Mouse (Mus musculus): ENCODE results near the gene Tmsb10. TPM values are rescaled to one million over a fixed set of nuclear protein-coding genes. Genes with fewer than 3 reads are reported as not detected.
A peak's percentile ranks its signal among the peaks of the same experiment; 100 is the strongest.

Tmsb10 gene
- 100 to 1,000 TPM; 594 to 750 TPM for total RNA-seq (2021)
- long read RNA-seq, experiment 1, transcript Tmsb10-203 (3 exons, 570 nt) = major isoform, 782 of 1,234 reads
- long read RNA-seq, experiment 1, transcript Tmsb10-202 (2 exons, 690 nt) = minor isoform, 438 of 1,234 reads
- long read RNA-seq, experiment 1, partial matches to known transcripts = 1 of 1,234 reads
- long read RNA-seq, experiment 1, other reads (novel, unspliced or antisense) = 10 of 1,234 reads
- long read RNA-seq, experiment 2, transcript Tmsb10-202 (2 exons, 690 nt) = minor isoform, 153 of 801 reads
- long read RNA-seq, experiment 2, transcript Tmsb10-203 (3 exons, 570 nt) = major isoform, 640 of 801 reads
- long read RNA-seq, experiment 2, partial matches to known transcripts = 0 of 801 reads
- long read RNA-seq, experiment 2, other reads (novel, unspliced or antisense) = 7 of 801 reads

- no peak for DNase-seq (ENCODE audit: low spot score in 2 of 2)
Observed at GRCm38 (mm10) chr6:72958662-72959071, at the start of gene Tmsb10. Gene Tmsb10, minus strand, starts transcription at chr6:72958748.

GRCm38 (mm10) chr6:73003601-73004000, 45.1 kb upstream of the Tmsb10 start:
- DNase-seq (ENCODE audit: low spot score in 2 of 2) = no peak

- DNase-seq (ENCODE audit: low spot score in 2 of 2) = no peak
Observed at GRCm38 (mm10) chr6:73002391-73002790, 43.8 kb upstream of the Tmsb10 start.

GRCm38 (mm10) chr6:72998809-72999208, 40.3 kb upstream of the Tmsb10 start:
- no peak for DNase-seq (ENCODE audit: low spot score in 2 of 2)

GRCm38 (mm10) chr6:72993688-72994082, 35.1 kb upstream of the Tmsb10 start:
- no peak for DNase-seq (ENCODE audit: low spot score in 2 of 2)

- no peak for DNase-seq (ENCODE audit: low spot score in 2 of 2)
Observed at GRCm38 (mm10) chr6:72993054-72993687, 34.6 kb upstream of the Tmsb10 start.

- no peak for DNase-seq (ENCODE audit: low spot score in 2 of 2)
Observed at GRCm38 (mm10) chr6:72990206-72990605, 31.7 kb upstream of the Tmsb10 start.

GRCm38 (mm10) chr6:72989028-72989736, 30.6 kb upstream of the Tmsb10 start:
- no peak for DNase-seq (ENCODE audit: low spot score in 2 of 2)

- no peak for DNase-seq (ENCODE audit: low spot score in 2 of 2)
Observed at GRCm38 (mm10) chr6:72982506-72982905, 24.0 kb upstream of the Tmsb10 start.

- DNase-seq (ENCODE audit: low spot score in 2 of 2) = no peak
Observed at GRCm38 (mm10) chr6:72981851-72982250, 23.3 kb upstream of the Tmsb10 start.

GRCm38 (mm10) chr6:72981124-72981651, 22.6 kb upstream of the Tmsb10 start:
- DNase-seq (ENCODE audit: low spot score in 2 of 2) = no peak

GRCm38 (mm10) chr6:72976866-72977265, 18.3 kb upstream of the Tmsb10 start:
- DNase-seq (ENCODE audit: low spot score in 2 of 2) = no peak

GRCm38 (mm10) chr6:72971074-72971473, 12.5 kb upstream of the Tmsb10 start:
- no peak for DNase-seq (ENCODE audit: low spot score in 2 of 2)

GRCm38 (mm10) chr6:72969787-72970186, 11.2 kb upstream of the Tmsb10 start:
- DNase-seq (ENCODE audit: low spot score in 2 of 2) = no peak

GRCm38 (mm10) chr6:72965199-72965598, 6.7 kb upstream of the Tmsb10 start:
- DNase-seq (ENCODE audit: low spot score in 2 of 2) = no peak

- no peak for DNase-seq (ENCODE audit: low spot score in 2 of 2)
Observed at GRCm38 (mm10) chr6:72962281-72962741, 3.8 kb upstream of the Tmsb10 start.

- no peak for DNase-seq (ENCODE audit: low spot score in 2 of 2)
Observed at GRCm38 (mm10) chr6:72961603-72962002, 3.1 kb upstream of the Tmsb10 start.

- no peak for DNase-seq (ENCODE audit: low spot score in 2 of 2)
Observed at GRCm38 (mm10) chr6:72960675-72961074, 2.1 kb upstream of the Tmsb10 start.

GRCm38 (mm10) chr6:72959175-72959574, 627 bp upstream of the Tmsb10 start:
- no peak for DNase-seq (ENCODE audit: low spot score in 2 of 2)

GRCm38 (mm10) chr6:72957676-72958641, 589 bp downstream of the Tmsb10 start:
- peak; percentile 61 to 65 for DNase-seq (ENCODE audit: low spot score in 2 of 2)

Measured in adrenal gland, postnatal 4 days (tissue).